ENCODE assay signal across 18 mouse cellular contexts in genomic region chr17:49732706-49733105, GRCm38 (mm10).
DNase-seq lines count a peak whose midpoint lies in the region; ATAC-seq and TF ChIP-seq lines count a peak whose summit lies in the region.
"Had no signal": no experiment of that assay in that cellular context is flagged by ENCODE, and none has a peak within 500 bp of the region (broad histone marks: within the 10 kb centered on the region; RNA-seq: fewer than 3 reads in every experiment).

No protein-coding gene starts in this region.

- no peaks in the 10 kb centered on the region for H3K27me3 ChIP-seq in forebrain, postnatal 0 days (ENCODE audit: insufficient read depth, low read length)
- H3K27me3 ChIP-seq in forebrain, embryonic 13.5 days: no peaks in the 10 kb centered on the region
- H3K27me3 ChIP-seq: embryonic facial prominence, embryonic 13.5 days; limb, embryonic 12.5 days; Patski had no signal

- no peak overlapping the region for H3K4me3 ChIP-seq in forebrain, postnatal 0 days (ENCODE audit: low read depth, low read length)
- no peak overlapping the region for H3K4me3 ChIP-seq in forebrain, embryonic 13.5 days
- H3K4me3 ChIP-seq: embryonic facial prominence, embryonic 13.5 days; hindbrain, embryonic 10.5 days; limb, embryonic 12.5 days had no signal

- intact Hi-C loops in left cerebral cortex, postnatal 14 days (cut with DNase I): no loop called here
- intact Hi-C loops in left cerebral cortex, postnatal 36 days (cut with DNase I): no loop called here

- no peak overlapping the region for H3K9ac ChIP-seq in forebrain, postnatal 0 days
- no peak overlapping the region for H3K9ac ChIP-seq in forebrain, embryonic 13.5 days
- H3K9ac ChIP-seq: embryonic facial prominence, embryonic 13.5 days; limb, embryonic 12.5 days; liver, embryonic 14.5 days had no signal

- H3K4me2 ChIP-seq in forebrain, postnatal 0 days (ENCODE audit: low read depth): no peak overlapping the region
- no peak overlapping the region for H3K4me2 ChIP-seq in forebrain, embryonic 13.5 days
- H3K4me2 ChIP-seq: embryonic facial prominence, embryonic 13.5 days; limb, embryonic 12.5 days had no signal

- 70% methylated on average over 8 of the region's 8 CpGs for WGBS in forebrain, postnatal 0 days
- WGBS in forebrain, embryonic 13.5 days: 89% methylated on average over 8 of the region's 8 CpGs

- TF ChIP-seq CTCF in forebrain, postnatal 0 days (IDR thresholded peaks at IDR 0.05; ENCODE audit: low read depth): no peak

- no peaks in the 10 kb centered on the region for H3K4me1 ChIP-seq in forebrain, postnatal 0 days (ENCODE audit: insufficient read depth)
- H3K4me1 ChIP-seq in forebrain, embryonic 13.5 days: no peaks in the 10 kb centered on the region
- H3K4me1 ChIP-seq: embryonic facial prominence, embryonic 13.5 days; hindbrain, embryonic 10.5 days; limb, embryonic 12.5 days had no signal

- peak overlapping the region; percentile 50; the same call in 1 of the 2 replicates for H3K27ac ChIP-seq in forebrain, postnatal 0 days (ENCODE audit: low read depth, low read length)
- H3K27ac ChIP-seq in forebrain, embryonic 13.5 days: no peak overlapping the region
- H3K27ac ChIP-seq: embryonic facial prominence, embryonic 13.5 days; hindbrain, embryonic 10.5 days; limb, embryonic 12.5 days; liver, embryonic 14.5 days had no signal

- peak; percentile 64 for DNase-seq in forebrain, postnatal 0 days
- DNase-seq in left cerebral cortex, postnatal 14 days (ENCODE audit: low spot score in 2 of 2): peak; percentile 13 to 22
- no peak for DNase-seq in left cerebral cortex, postnatal 36 days (ENCODE audit: low spot score in 2 of 2)
- DNase-seq in layer of hippocampus, adult 18-20 months (ENCODE audit: low spot score in 2 of 2): peak; percentile 17 to 54
- DNase-seq in lung, postnatal 25 days (ENCODE audit: low spot score): peak; percentile 11
- DNase-seq in cerebellum, postnatal 25 days: no peak
- DNase-seq in cerebellum, adult 9-10 months: no peak
- DNase-seq: cerebellum, adult 18-20 months; gastrocnemius, postnatal 14 days; kidney, postnatal 10 days; right cerebral cortex, postnatal 25 days had no signal

- H3K36me3 ChIP-seq in forebrain, postnatal 0 days (ENCODE audit: insufficient read depth): no peaks in the 10 kb centered on the region
- H3K36me3 ChIP-seq in forebrain, embryonic 13.5 days (ENCODE audit: poor library complexity, severe bottlenecking): no peaks in the 10 kb centered on the region
- H3K36me3 ChIP-seq: embryonic facial prominence, embryonic 13.5 days; hindbrain, embryonic 10.5 days; limb, embryonic 12.5 days had no signal

- H3K9me3 ChIP-seq in forebrain, postnatal 0 days (ENCODE audit: low read length): no peaks in the 10 kb centered on the region
- H3K9me3 ChIP-seq in forebrain, embryonic 13.5 days (replicated peaks): no peaks in the 10 kb centered on the region; the same call in 1 of the 2 replicates

- peak; percentile 91 for ATAC-seq in forebrain, postnatal 0 days
- no peak for ATAC-seq in forebrain, embryonic 13.5 days
- ATAC-seq: inflammation-experienced regulatory T-cells, adult 6 months; Patski had no signal

Comparison
In these comparisons a context has a peak if more than half of its experiments do, and no peak if none do; other contexts are left out.
1. DNase-seq: peak in forebrain, postnatal 0 days (single experiment), left cerebral cortex, postnatal 14 days (2 of 2), layer of hippocampus, adult 18-20 months (2 of 2) and lung, postnatal 25 days (single experiment); none in left cerebral cortex, postnatal 36 days (0 of 2), cerebellum, postnatal 25 days (0 of 2) and cerebellum, adult 9-10 months (single experiment).